Mouse (Mus musculus) megakaryocyte-erythroid progenitor cell, adult 5 weeks (primary cell): ENCODE results near the gene Mrpl58. TPM values are rescaled to one million over a fixed set of nuclear protein-coding genes. Genes with fewer than 3 reads are reported as not detected.

Experiments used
- polyA plus RNA-seq: library from polyadenylated mRNA; stranded (reverse); fragments of >175 nt; gene quantifications from 2 replicates; pipeline ENCODE4 v1.2.3, GENCODE M21; 2012

Mrpl58 gene
- polyA plus RNA-seq, result 50.0 and 65.5 TPM in 2 replicates

DNA sequence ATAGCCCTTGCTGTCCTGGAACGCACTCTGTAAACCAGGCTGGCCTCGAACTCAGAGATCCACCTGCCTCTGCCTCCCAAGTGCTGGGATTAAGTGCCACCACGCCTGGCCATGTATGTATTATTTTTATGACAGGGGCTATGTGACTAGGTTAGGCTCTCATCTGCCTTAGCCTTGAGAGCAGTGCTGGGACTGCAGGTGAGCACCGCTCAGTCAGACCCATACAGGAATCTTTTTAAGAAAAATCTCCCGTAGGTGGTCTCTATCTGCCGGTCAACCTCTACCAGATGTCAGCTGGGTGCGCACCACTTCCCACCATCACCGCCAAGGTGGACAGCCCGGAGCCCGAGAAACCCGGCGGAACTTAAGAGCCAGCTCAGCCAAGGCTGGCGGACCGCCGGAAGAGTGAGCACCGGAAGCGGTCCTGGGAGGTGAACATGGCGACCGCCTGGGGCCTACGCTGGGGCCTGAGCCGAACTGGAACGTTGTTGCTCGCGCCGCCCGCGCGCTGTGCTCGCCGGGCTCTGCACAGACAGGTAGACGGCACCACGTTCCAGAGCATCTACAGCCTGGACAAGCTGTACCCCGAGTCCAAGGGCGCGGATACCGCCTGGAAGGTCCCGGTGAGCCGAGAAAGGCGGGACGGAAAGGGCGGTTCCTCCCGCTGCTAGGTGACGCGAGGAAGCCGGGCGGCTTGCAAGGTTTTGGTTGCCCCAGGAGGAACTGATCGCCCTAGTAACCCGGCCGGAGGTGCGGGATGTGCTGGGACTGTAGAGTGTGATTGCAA lies at the start of gene Mrpl58:
Mrpl58 (plus strand) TSS at position 415 of the 787 bp plus-strand sequence.

DNA sequence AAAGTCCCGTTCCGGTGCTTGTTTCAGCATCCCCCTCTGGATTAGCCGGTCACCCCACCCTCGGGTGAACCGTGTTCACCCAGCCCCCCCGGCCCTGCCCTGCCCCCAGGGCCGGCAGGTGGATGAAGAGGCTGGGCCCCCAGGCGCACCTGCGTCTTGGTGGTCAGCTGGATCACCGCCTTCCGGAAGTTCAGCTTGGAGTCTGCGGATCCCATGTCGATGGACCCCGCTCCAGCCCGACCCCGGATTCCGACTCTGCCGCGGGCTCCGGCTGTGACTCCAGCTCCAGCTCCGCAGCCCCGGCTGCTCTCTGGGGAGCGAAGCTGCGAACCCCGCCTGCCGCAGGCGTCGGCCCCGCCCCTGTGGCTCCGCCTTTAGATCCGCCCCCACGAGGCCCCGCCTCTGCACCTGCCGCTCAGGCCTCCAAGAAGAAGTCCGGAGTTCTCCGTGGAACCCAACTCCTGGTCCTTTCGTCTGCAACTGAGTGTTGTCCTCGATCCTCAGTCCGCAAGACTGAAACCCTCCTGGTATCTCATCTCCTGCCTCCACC lies 36.1 kb upstream of the Mrpl58 start, which contains the start of gene Hid1:
Hid1 (minus strand) TSS at position 362 of the 550 bp plus-strand sequence.

DNA sequence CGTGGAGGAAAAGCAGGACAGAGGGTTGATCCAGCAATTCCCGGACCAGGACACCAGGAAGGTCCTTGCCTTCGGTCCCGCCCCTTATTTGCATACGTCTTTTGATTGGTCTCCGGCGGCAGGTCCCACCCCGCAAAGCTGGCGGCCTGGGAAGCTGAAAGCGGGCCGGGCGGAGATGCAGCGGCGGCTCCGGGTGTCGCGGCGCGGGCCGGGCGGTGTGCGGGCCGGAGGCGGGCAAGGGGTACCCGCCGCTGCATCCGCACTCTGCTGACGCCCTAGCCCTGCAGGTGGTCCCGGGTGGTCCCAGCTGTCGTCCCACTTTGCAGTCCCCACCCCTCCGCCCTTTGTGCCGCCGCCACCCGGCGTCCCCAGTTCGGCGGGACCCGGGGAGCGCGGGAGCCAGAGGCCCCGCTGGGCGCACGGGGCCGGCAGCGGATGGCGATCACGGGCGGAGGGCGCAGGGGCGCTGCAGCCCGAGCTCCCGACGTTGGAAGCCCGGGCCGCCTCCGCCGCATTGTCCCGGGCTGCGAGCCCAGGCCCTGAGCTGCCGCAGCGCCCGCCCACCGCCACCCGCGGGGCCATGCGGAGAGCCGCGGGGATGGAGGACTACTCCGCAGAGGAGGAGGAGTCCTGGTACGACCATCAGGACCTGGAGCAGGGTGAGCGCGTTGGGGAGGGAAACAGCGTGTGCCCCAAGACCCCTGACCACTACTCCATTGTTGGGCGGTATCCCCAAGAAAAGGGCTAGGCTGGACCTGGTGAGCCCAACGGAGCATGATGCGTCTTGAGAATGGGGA lies 21.6 kb upstream of the Mrpl58 start, which contains the start of gene Cdr2l:
Cdr2l (plus strand) TSS at position 174 of the 797 bp plus-strand sequence.

DNA sequence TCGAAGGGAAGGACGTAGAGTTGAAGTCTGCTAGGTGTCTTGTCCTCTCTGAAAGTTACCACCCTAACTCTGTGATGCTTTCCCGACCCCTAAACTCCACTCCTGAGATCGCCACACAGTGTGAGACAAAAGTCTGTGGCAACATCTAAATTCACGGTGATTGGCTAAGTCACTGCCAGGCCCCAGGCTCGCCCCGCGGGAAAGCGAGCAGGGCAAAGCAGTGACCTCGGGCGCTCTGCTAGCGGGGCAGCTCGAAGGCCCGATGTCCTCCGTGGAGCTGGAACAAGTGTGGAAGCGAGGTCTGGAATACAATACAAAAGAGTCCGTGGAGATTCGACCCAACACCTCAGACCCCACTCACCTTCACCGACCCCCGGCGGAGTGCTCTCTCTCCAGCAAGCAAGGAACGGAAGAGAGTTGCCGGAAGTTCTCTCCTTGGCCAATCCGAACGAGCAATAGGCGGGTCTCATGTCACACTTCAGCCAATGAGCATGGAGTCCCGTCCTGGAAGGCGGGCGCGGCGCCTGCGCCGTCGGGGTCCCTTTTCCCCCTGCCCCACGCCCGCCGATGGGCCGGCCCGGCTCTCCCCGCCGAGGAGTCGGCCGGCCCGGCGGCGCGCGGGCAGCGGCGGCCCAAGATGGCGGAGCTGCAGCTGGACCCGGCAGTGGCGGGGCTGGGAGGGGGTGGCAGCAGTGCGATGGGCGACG lies 16.1 kb downstream of the Mrpl58 start, which contains the start of the genes Atp5h and Kctd2:
Atp5h (minus strand) TSS at position 432 of the 707 bp plus-strand sequence.
Kctd2 (plus strand) TSS at position 598 of the 707 bp plus-strand sequence.

DNA sequence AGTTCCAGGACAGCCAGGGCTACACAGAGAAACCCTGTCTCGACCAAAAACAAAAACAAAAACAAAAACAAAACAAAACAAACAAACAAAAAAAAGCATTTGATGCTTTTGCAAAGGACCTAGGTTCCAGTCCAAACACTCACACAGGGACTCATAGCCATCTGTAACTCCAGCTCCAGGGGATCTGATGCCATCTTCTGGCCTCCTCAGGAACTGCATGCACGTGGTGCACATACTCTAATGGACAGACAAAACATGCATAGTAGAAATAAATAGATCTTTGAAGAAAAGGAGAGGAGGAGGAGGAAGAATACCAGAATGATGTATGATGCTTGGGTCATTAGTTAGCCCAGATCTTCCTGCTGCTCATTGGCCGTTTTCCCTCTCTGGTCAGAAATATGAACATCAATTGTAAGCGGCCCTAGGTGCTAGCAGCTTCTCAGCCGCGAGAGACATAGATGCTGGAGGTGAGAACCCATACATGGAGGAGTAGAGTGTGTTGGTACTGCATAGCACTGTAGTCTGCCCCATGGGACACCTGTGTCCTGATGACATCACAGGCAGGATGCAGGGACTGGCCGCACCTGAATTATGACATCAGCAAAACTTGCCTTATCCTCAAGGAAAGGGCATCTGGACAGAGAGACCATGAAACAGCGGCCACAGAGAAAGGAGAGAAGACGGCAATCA lies 36.5 kb downstream of the Mrpl58 start, which contains the start of gene Trim80:
Trim80 (plus strand) TSS at position 640 of the 690 bp plus-strand sequence.

Other genes with a start within 250 kb of the Mrpl58 start
- 221 and 253 TPM in 2 replicates for gene Slc9a3r1, start 240.4 kb upstream of the Mrpl58 start, polyA plus RNA-seq
- 22.5 and 25.3 TPM in 2 replicates for gene Tmem104, start 216.3 kb upstream of the Mrpl58 start, polyA plus RNA-seq
- 11.7 and 12.6 TPM in 2 replicates for gene Nat9, start 215.9 kb upstream of the Mrpl58 start, polyA plus RNA-seq
- gene Grin2c, start 136.5 kb upstream of the Mrpl58 start, polyA plus RNA-seq, result 0.05 TPM in 2 replicates
- 47.2 and 51.6 TPM in 2 replicates for gene Fdxr, start 126.7 kb upstream of the Mrpl58 start, polyA plus RNA-seq
- gene Fads6, start 106.1 kb upstream of the Mrpl58 start, polyA plus RNA-seq, result 1.3 and 1.5 TPM in 2 replicates
- gene Otop2, start 96.6 kb upstream of the Mrpl58 start, polyA plus RNA-seq, result not detected in 2 replicates
- not detected in 2 replicates for gene Ush1g, start 81.7 kb upstream of the Mrpl58 start, polyA plus RNA-seq
- 0.07 TPM in 1 of 2 replicates, not detected in the other for gene Otop3, start 69.0 kb upstream of the Mrpl58 start, polyA plus RNA-seq
- gene Hid1, start 36.0 kb upstream of the Mrpl58 start, polyA plus RNA-seq, result 0.90 and 0.91 TPM in 2 replicates
- 0.11 and 0.26 TPM in 2 replicates for gene Cdr2l, start 21.8 kb upstream of the Mrpl58 start, polyA plus RNA-seq
- gene Atp5h, start 16.2 kb downstream of the Mrpl58 start, polyA plus RNA-seq, result 101 and 128 TPM in 2 replicates
- 19.7 and 25.1 TPM in 2 replicates for gene Kctd2, start 16.4 kb downstream of the Mrpl58 start, polyA plus RNA-seq
- not detected in 2 replicates for gene Trim80, start 36.8 kb downstream of the Mrpl58 start, polyA plus RNA-seq
- not detected in 2 replicates for gene Slc16a5, start 58.7 kb downstream of the Mrpl58 start, polyA plus RNA-seq
- gene Armc7, start 71.9 kb downstream of the Mrpl58 start, polyA plus RNA-seq, result 54.4 and 66.0 TPM in 2 replicates
- gene Nt5c, start 88.1 kb downstream of the Mrpl58 start, polyA plus RNA-seq, result 94.7 and 110 TPM in 2 replicates
- gene Jpt1, start 110.6 kb downstream of the Mrpl58 start, polyA plus RNA-seq, result 199 and 212 TPM in 2 replicates
- gene Sumo2, start 132.5 kb downstream of the Mrpl58 start, polyA plus RNA-seq, result 320 and 361 TPM in 2 replicates
- gene Nup85, start 160.7 kb downstream of the Mrpl58 start, polyA plus RNA-seq, result 41.2 and 45.2 TPM in 2 replicates
- gene Mrps7, start 200.2 kb downstream of the Mrpl58 start, polyA plus RNA-seq, result 59.0 and 61.7 TPM in 2 replicates
- gene Gga3, start 200.3 kb downstream of the Mrpl58 start, polyA plus RNA-seq, result 109 and 133 TPM in 2 replicates
- 22.9 and 27.4 TPM in 2 replicates for gene Mif4gd, start 209.2 kb downstream of the Mrpl58 start, polyA plus RNA-seq
- 28.6 and 28.8 TPM in 2 replicates for gene Slc25a19, start 224.5 kb downstream of the Mrpl58 start, polyA plus RNA-seq